Mouse (Mus musculus) testis, adult 2 months (tissue): ENCODE results near the gene Tacr1. TPM values are rescaled to one million over a fixed set of nuclear protein-coding genes. Genes with fewer than 3 reads are reported as not detected.

Experiments
- H3K27ac ChIP-seq: fragments of 200-500 bp; 2 replicates; pipeline ENCODE4 v1.5.1; 2012; ENCODE audit warnings: low read depth, low read length; ENCODE audit not compliant: control insufficient read depth, insufficient read depth
- H3K27me3 ChIP-seq: fragments of 200-500 bp; 2 replicates; pipeline ENCODE4 v1.6.1; 2012; ENCODE audit warnings: mild to moderate bottlenecking, low read length, moderate library complexity; ENCODE audit not compliant: control insufficient read depth, insufficient read depth
- H3K36me3 ChIP-seq: fragments of 200-500 bp; 2 replicates; pipeline ENCODE4 v1.6.1; 2012; ENCODE audit warnings: mild to moderate bottlenecking, low read length; ENCODE audit not compliant: control insufficient read depth, insufficient read depth
- H3K4me1 ChIP-seq: fragments of 200-500 bp; 2 replicates; pipeline ENCODE4 v1.6.1; 2012; ENCODE audit warnings: low read length; ENCODE audit not compliant: control insufficient read depth, insufficient read depth
- H3K4me3 ChIP-seq: fragments of 200-500 bp; 2 replicates; pipeline ENCODE4 v1.5.1; 2012; ENCODE audit warnings: low read depth, mild to moderate bottlenecking, low read length, moderate library complexity, mixed read lengths; ENCODE audit not compliant: control insufficient read depth
- CTCF ChIP-seq: fragments of 200-500 bp; IDR thresholded peaks from 2 replicates; pipeline ENCODE4 v1.5.1; 2012; ENCODE audit warnings: low read depth, mild to moderate bottlenecking, inconsistent platforms, low read length, moderate library complexity; ENCODE audit not compliant: control insufficient read depth, insufficient read depth, insufficient replicate concordance
- POLR2A ChIP-seq: fragments of 200-500 bp; IDR thresholded peaks from 2 replicates; pipeline ENCODE4 v1.6.1; 2012; ENCODE audit warnings: low read depth, mild to moderate bottlenecking, inconsistent platforms, low read length, moderate library complexity; ENCODE audit not compliant: control insufficient read depth
- polyA plus RNA-seq: library from polyadenylated mRNA; depleted of rRNA; stranded (reverse); fragments of >200 nt; gene quantifications from 2 replicates; pipeline ENCODE4 v1.2.3, GENCODE M21; 2012

Tacr1 gene
- polyA plus RNA-seq, 1 experiment = not detected

GRCm38 (mm10) chr6:82474477-82474876, 72.3 kb downstream of the Tacr1 start:
- H3K4me3 ChIP-seq = no peak overlapping the region
- TF ChIP-seq POLR2A (no peak), CTCF (no peak)
- no peaks in the 10 kb centered on the region for H3K36me3 ChIP-seq
- H3K4me1 ChIP-seq = no peaks in the 10 kb centered on the region
- H3K27ac ChIP-seq = no peak overlapping the region
- no peaks in the 10 kb centered on the region for H3K27me3 ChIP-seq

GRCm38 (mm10) chr6:82483842-82484241, 81.7 kb downstream of the Tacr1 start:
- H3K27ac ChIP-seq = no peak overlapping the region
- no peaks in the 10 kb centered on the region for H3K4me1 ChIP-seq
- H3K36me3 ChIP-seq = no peaks in the 10 kb centered on the region
- TF ChIP-seq CTCF (no peak), POLR2A (no peak)
- H3K4me3 ChIP-seq = no peak overlapping the region
- no peaks in the 10 kb centered on the region for H3K27me3 ChIP-seq

DNA sequence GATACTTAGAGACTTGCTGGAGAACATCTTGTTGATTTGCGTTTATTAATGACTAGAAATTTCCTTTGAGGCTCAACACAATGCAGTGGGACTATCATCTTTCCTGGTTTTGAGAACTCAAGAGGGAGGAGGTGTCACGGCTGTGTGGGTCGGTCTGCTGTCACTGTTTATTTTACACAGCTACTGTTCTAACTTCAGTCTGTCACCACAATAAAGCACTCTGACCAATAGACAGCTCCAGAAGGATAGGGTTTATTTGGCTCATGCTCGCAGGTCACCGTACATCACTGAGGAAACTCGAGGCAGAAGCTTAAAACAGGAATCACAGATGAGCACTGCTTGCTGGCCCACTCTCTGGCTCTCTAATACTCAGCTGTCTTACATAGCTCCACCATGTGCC, 92.3 kb downstream of the Tacr1 start:
- H3K4me1 ChIP-seq = no peaks in the 10 kb centered on the region
- no peaks in the 10 kb centered on the region for H3K27me3 ChIP-seq
- TF ChIP-seq POLR2A (no peak), CTCF (no peak)
- no peak overlapping the region for H3K4me3 ChIP-seq
- no peak overlapping the region for H3K27ac ChIP-seq
- H3K36me3 ChIP-seq = no peaks in the 10 kb centered on the region

DNA sequence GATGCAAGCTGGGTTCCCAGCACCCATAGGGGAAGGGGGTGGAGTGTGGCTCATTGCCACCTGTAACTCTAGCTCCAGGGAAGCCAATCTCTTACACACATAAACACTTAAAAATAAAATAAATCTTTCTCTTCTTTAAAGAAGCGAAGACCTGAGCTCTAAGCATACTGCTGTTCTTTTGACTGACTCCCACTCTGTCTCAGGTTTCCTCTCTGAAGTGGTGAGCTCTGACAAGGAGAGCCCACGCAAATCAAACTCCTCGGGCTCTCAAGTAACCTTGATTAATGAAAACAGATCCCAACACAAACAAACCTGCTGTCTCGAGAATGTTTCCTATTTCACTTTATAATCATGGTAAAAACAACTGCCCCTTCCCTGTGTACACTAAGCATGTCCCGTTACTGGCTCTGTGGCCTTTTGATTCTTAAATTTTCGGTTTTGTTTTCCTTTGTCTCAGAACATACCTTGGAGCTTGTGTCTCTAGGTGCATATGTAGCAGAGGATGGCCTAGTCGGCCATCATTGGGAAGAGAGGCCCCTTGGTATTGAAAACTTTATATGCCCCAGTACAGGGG, 108.8 kb downstream of the Tacr1 start:
- Histone ChIP-seq H3K4me3 (no peak overlapping the region), H3K27me3 (no peaks in the 10 kb centered on the region), H3K36me3 (no peaks in the 10 kb centered on the region), H3K4me1 (no peaks in the 10 kb centered on the region), H3K27ac (no peak overlapping the region)
- TF ChIP-seq CTCF = no peak
- no peak for TF ChIP-seq POLR2A

DNA sequence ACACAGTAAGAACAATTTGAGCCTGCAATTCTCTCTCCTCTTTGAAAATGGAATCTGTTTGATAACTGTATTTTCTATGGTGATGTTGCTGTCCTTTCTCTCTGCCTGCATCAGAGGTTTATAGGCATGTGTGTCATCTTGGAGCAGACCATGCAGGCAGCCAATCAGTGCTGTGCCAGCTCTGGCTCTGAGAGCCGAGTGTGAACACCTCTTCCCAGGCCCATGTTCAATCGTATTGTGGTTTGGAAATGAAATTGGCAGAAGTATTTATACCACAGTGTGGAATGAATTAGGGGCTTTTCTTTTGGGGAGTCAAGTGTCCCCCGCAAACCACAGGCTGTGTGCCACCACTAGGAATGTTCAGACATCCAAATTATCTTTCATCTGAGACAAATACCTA, 117.5 kb downstream of the Tacr1 start:
- Histone ChIP-seq H3K4me3 (no peak overlapping the region), H3K4me1 (no peaks in the 10 kb centered on the region), H3K36me3 (no peaks in the 10 kb centered on the region), H3K27me3 (no peaks in the 10 kb centered on the region), H3K27ac (no peak overlapping the region)
- TF ChIP-seq CTCF (no peak), POLR2A (no peak)

DNA sequence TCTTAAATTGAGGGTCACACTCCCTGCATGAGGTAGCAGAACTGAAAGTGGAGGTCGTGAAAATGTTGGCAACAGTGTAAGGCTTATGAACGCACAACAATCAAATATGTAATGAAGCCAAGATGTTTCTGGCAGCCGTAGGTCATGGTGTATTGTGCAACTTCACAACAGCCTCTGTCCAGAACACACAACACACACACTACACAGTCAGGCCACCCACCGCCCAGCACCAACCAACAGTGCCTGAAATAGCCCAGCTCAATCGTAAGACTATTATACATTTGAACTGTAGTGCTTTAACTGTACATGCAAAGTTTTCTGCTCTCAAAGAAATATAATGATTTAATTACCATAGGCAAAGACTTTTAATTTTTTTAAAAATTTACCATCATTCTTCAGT, 120.4 kb downstream of the Tacr1 start:
- Histone ChIP-seq H3K27ac (no peak overlapping the region), H3K36me3 (no peaks in the 10 kb centered on the region), H3K4me1 (no peaks in the 10 kb centered on the region), H3K27me3 (no peaks in the 10 kb centered on the region), H3K4me3 (no peak overlapping the region)
- TF ChIP-seq POLR2A = no peak
- TF ChIP-seq CTCF = no peak

DNA sequence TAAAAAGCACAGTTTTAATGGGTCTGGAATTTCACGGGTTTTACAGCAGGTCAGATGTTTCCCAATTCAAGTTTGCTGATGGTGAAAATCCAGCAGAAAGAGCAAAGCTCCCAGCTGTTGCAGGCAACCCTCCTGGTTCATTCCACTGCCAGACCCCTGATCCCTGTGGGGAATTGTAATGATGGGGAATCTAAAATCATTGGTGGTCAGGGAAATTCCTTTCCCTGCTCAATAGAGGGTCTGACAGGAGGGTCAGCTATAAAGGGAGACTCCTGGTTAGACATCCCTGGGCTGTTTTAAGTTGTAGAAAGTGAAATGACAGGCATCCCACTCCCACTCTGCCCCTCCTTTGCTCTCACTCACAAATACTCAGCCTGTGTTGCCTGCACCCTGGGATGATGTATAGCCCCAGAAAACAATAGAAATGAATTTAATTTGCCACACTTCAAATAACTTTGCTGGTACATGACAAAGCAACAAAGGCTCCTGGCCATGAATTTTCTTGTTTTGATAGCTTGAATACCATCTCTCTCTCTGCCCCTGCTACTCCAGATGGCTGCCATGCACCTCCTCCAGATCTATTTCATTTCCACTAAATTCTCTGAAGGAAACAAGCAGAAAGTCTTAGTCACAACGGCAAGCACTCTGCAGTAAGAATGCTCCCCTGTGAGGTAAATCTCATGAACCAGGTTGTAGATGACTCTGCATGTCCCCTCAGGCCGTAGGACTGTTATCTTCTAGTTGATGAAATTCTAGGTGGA, 123.2 kb downstream of the Tacr1 start:
- Histone ChIP-seq H3K27ac (no peak overlapping the region), H3K4me3 (no peak overlapping the region), H3K4me1 (no peaks in the 10 kb centered on the region), H3K27me3 (no peaks in the 10 kb centered on the region), H3K36me3 (no peaks in the 10 kb centered on the region)
- no peak for TF ChIP-seq POLR2A
- TF ChIP-seq CTCF = no peak

DNA sequence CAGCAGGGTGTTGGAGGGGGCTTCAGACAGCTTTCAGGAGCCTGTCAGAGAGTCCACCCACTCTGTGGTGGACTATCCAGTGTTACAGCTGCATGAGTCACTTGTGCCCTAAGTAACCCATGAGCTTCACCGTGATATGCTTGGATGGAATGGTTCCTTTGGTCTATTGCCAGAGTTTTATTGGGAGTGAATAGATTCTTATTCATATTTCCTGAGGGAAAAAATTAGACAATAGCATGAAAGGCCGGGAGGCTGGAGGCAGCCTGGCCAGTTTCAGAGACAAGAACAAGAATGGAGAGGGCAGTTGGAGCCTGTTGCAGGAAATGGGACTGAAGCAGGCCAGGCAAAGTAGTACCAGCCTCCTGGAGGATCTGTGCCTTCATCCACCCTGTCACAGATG, 126.5 kb downstream of the Tacr1 start:
- H3K4me1 ChIP-seq = no peaks in the 10 kb centered on the region
- TF ChIP-seq POLR2A (no peak), CTCF (no peak)

More for the DNA sequence above, 126.5 kb downstream of the Tacr1 start:
- Histone ChIP-seq H3K27me3 (no peaks in the 10 kb centered on the region), H3K27ac (no peak overlapping the region), H3K36me3 (no peaks in the 10 kb centered on the region), H3K4me3 (no peak overlapping the region)
